Mouse (Mus musculus) heart, adult 18-20 months (tissue): ENCODE data around the gene Cfd. TPM values are rescaled to one million over a fixed set of nuclear protein-coding genes. Genes with fewer than 3 reads are reported as not detected.

Experiments used
- DNase-seq, 2 experiments: peaks; one replicate each; pipeline ENCODE4 v3.0.0; 2021 to 2022; ENCODE audit warnings: mixed read lengths in 1 of 2
- total RNA-seq, 2 experiments: library from RNA; stranded (reverse); gene quantifications; 2 replicates each; pipeline ENCODE4 v1.2.3; 2021

Cfd gene
- total RNA-seq, 2 experiments from 2014 or later, result 49.7 to 435 TPM

DNA sequence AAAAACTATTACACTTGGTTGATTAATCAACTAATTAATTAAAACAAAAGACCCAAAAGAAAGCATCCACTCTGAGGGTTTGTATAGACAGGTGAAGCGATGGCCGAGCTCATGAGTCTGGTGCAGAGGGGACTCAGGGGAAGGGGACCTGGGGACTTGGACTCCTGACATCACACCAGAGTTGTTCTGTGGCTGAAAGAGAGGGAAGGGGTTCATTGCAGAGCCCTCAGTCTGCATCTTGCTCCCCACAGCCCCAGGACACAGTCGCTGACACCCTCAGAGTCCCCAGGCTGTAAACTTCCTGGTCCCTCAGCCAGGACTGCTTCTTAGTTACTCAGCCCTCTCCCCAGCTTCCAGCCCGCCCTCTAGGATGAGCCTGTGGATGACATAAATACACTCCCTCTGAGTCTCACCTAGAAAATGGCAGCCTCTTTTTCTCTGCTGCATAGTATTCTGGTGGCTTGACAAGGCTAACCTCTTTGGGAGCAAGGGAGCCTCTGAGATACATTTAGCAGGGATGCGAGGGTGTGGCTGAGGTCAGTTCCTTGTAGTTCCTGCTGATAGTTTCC lies 27.0 kb downstream of the Cfd start:
- DNase-seq, result no peak

GRCm38 (mm10) chr10:79918231-79919078 lies 27.8 kb downstream of the Cfd start:
- DNase-seq, result no peak

GRCm38 (mm10) chr10:79919251-79919849 lies 28.7 kb downstream of the Cfd start:
- DNase-seq, result no peak

DNA sequence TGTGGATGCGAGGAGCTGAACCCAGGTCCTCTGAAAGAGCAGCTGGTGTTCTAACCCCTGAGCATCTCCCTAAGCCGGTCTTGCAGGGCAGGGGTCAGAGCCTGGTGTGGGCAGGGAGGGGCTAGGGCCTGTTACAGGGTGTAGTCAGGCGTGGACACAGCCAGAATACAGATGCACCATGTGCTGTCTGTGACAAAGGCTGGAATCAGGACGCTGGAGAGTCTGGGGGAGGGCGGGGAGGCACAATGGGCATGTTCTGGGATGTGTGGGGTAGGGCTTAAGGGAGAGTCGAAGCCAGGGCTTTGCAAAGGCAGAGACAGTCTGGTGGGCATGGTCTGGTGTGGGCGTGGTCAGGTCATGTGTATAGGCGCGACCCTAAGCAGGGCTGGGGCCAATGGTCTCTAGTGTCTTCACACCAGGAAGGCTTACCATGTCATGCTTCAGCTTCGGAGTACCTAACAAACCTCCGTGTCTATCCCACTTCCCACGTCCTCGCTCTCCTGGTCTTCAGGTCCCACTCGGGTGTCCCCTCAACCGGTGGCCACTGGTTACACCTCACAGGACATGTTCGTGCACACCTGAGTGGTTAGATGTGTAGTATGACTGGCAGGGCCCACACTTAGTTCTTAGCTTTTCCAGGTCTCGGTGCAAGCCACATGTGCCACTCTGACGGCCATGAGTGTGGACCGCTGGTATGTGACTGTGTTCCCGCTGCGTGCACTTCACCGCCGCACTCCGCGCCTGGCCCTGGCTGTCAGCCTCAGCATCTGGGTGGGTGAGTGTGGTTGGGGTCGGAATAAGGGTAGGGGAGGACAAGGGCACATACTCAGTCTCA lies 29.6 kb downstream of the Cfd start:
- DNase-seq, result no peak

GRCm38 (mm10) chr10:79920958-79921535 lies 30.4 kb downstream of the Cfd start, which contains the start of gene R3hdm4:
Gene R3hdm4, minus strand, starts transcription at chr10:79921208.
- no peak for DNase-seq

- no peak for DNase-seq
Observed at GRCm38 (mm10) chr10:79921572-79921971, 30.9 kb downstream of the Cfd start.

DNA sequence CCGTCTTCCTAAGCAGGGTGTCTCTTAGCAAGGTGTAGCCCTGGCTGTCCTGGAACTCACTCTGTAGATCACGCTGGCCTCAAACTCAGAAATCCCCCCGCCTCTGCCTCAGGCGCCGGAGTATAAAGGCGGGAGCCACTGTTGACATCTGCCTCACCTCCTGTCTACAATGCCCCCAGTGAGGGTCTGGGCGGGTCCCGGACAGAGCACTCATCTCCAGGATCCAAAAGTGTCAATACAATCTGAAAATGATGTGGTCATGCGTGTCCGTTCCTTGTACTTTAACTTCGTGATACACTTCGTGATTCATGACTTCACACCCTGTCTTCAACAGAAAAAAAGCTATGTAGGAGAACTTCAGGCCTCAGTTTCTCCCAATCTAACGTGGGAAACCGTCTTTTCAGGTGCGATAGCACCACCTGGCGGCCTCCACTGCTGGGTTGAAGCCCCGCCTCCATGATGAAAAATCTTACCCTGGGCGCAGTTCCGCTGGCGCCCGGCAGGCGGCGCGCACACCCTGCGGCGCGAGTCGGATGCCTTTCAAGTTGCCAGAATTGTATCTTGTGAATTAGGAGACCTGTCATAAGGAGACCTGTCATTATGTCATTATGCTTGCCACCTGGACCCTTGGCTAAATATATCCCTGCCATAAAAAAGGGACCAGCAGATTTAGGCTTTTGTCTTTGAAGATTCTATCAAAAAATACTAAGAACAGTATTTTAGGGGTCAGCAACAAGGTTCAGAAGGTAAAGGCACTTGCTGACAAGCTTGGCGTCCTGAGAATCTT lies 34.5 kb downstream of the Cfd start:
- DNase-seq, result peak; percentile 91 to 98

- DNase-seq, result peak in 1 of 2 experiments; percentile 66
Observed at GRCm38 (mm10) chr10:79925785-79926490, 35.3 kb downstream of the Cfd start.

GRCm38 (mm10) chr10:79926491-79927323 lies 36.1 kb downstream of the Cfd start, which contains the start of gene Arid3a:
Gene Arid3a, plus strand, starts transcription at chr10:79927043.
- peak; percentile 92 to 93 for DNase-seq

- DNase-seq, result peak; percentile 52 to 76
Observed at GRCm38 (mm10) chr10:79927324-79928029, 36.8 kb downstream of the Cfd start.

- DNase-seq, result peak; percentile 35 to 36
Observed at GRCm38 (mm10) chr10:79928030-79928694, 37.5 kb downstream of the Cfd start.

DNA sequence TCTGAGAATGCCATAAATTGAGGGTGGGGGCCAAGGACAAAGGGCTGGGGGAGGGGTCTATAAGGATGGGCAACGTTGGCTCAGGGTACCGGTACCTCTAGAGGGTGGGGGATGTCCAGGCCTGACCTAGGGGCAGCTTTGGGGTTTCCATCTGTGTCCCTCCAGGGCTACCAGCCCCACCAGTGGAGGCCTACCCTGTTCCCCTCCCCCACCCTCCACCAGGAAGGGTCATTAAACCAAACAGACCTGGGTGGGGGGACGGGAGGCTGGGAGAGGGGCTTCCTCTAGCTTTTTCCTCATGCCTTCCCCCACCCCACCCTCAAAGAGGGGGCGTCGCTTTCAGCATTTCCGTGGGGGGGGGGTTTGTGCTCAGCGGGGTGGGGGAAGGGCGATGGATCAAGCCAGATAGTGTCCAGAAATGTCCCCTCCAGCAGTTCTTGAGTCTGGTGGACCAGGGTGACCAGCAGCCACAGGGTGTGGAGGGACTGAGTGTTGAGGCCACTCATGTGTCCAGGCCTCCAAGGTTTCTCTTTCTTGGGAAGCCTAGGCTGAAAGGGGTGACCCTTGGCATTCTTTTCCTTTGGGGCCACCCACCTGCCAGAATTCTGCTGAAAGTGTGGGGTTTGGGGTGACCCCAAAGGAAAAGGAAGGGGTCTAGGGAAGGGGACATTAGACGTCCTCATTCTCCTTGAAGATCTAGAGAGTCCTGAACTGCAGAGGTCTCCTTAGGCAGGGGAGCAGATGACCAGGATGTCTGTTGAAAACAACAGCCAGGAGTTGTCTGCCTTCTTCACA lies 38.5 kb downstream of the Cfd start:
- DNase-seq, result no peak

- DNase-seq, result peak in 1 of 2 experiments; percentile 13
Observed at GRCm38 (mm10) chr10:79929967-79930825, 39.5 kb downstream of the Cfd start.

- DNase-seq, result no peak
Observed at GRCm38 (mm10) chr10:79930826-79931186, 40.2 kb downstream of the Cfd start.

- no peak for DNase-seq
Observed at GRCm38 (mm10) chr10:79931797-79932196, 41.1 kb downstream of the Cfd start.

- peak; percentile 76 to 86 for DNase-seq
Observed at GRCm38 (mm10) chr10:79932736-79933135, 42.1 kb downstream of the Cfd start.
